Mouse (Mus musculus) heart, embryonic 11.5 days (tissue): Measurements from ENCODE around the gene Timp3. TPM values are rescaled to one million over a fixed set of nuclear protein-coding genes. Genes with fewer than 3 reads are reported as not detected.

ENCODE experiments used
- ATAC-seq: fragments of 200-750 bp; cut with Nextera tagmentation; replicated peaks from 2 replicates; pipeline ENCODE4 v1.8.0; 2017; ENCODE audit warnings: moderate library complexity; ENCODE audit not compliant: insufficient number of reproducible peaks, low FRiP score, low TSS enrichment
- H3K27ac ChIP-seq: fragments of 300-500 bp; sonication (generic); 2 replicates; pipeline ENCODE4 v1.5.1; 2014; ENCODE audit warnings: mild to moderate bottlenecking, low read depth, low read length
- H3K27me3 ChIP-seq: fragments of 300-500 bp; sonication (generic); 2 replicates; pipeline ENCODE4 v1.6.1; 2014; ENCODE audit warnings: mild to moderate bottlenecking, low read length, mixed read lengths; ENCODE audit not compliant: control insufficient read depth, insufficient read depth
- H3K36me3 ChIP-seq: fragments of 300-500 bp; sonication (generic); 2 replicates; pipeline ENCODE4 v1.6.1; 2014; ENCODE audit warnings: mild to moderate bottlenecking, low read length, moderate library complexity, mixed read lengths; ENCODE audit not compliant: control insufficient read depth, insufficient read depth
- H3K4me1 ChIP-seq: fragments of 300-500 bp; sonication (generic); 2 replicates; pipeline ENCODE4 v1.6.1; 2014; ENCODE audit warnings: low read length; ENCODE audit not compliant: control insufficient read depth, insufficient read depth
- H3K4me2 ChIP-seq: fragments of 300-500 bp; sonication (generic); 2 replicates; pipeline ENCODE4 v1.6.1; 2014; ENCODE audit warnings: mild to moderate bottlenecking, moderate library complexity
- H3K4me3 ChIP-seq: fragments of 300-500 bp; sonication (generic); 2 replicates; pipeline ENCODE4 v1.5.1; 2014; ENCODE audit warnings: low read depth, low read length
- H3K9ac ChIP-seq: fragments of 300-500 bp; sonication (generic); 2 replicates; pipeline ENCODE4 v1.6.1; 2014; ENCODE audit warnings: mild to moderate bottlenecking, low read depth, low read length, moderate library complexity
- H3K9me3 ChIP-seq: fragments of 300-500 bp; sonication (generic); replicated peaks from 2 replicates; pipeline ENCODE4 v1.6.1; 2016; ENCODE audit warnings: low read length; ENCODE audit not compliant: control insufficient read depth
- WGBS: fragments of 180-500 bp; shearing (Covaris S2); extraction: QIAGEN DNeasy Blood & Tissue Kit; methylation state at CpG from one replicate; pipeline ENCODE4 v1.1.7; 2014; ENCODE audit not compliant: insufficient replicate concordance; 5-methylcytosine and 5-hydroxymethylcytosine counted together
- polyA plus RNA-seq: library from polyadenylated mRNA; unstranded; fragments of >200 nt; fragmentation: Nextera tagmentation; extraction: Ambion mirVana; gene quantifications from 2 replicates; pipeline ENCODE4 v1.2.1, GENCODE M21; 2014

Timp3 gene
- polyA plus RNA-seq, 1 experiment from 2014 or later, result 56.6 TPM

GRCm38 (mm10) chr10:86290109-86290771, 9.9 kb upstream of the Timp3 start:
- Histone ChIP-seq H3K4me1 (no peaks in the 10 kb centered on the region), H3K27ac (no peak overlapping the region), H3K9me3 (no peaks in the 10 kb centered on the region), H3K4me2 (no peak overlapping the region), H3K4me3 (no peak overlapping the region), H3K36me3 (no peaks in the 10 kb centered on the region), H3K27me3 (peaks cover 4% of the 10 kb centered on the region; the same call in 1 of the 2 replicates), H3K9ac (no peak overlapping the region)
- ATAC-seq, result no peak
- WGBS, result 67% methylated on average over 8 of the region's 8 CpGs

GRCm38 (mm10) chr10:86293880-86294279, 6.3 kb upstream of the Timp3 start:
- Histone ChIP-seq H3K9me3 (no peaks in the 10 kb centered on the region), H3K4me1 (no peaks in the 10 kb centered on the region), H3K9ac (no peak overlapping the region), H3K4me2 (no peak overlapping the region), H3K4me3 (no peak overlapping the region), H3K36me3 (no peaks in the 10 kb centered on the region), H3K27me3 (peaks cover 12% of the 10 kb centered on the region), H3K27ac (no peak overlapping the region)
- ATAC-seq, result no peak
- WGBS, result 66% methylated on average over 1 of the region's 1 CpGs

DNA sequence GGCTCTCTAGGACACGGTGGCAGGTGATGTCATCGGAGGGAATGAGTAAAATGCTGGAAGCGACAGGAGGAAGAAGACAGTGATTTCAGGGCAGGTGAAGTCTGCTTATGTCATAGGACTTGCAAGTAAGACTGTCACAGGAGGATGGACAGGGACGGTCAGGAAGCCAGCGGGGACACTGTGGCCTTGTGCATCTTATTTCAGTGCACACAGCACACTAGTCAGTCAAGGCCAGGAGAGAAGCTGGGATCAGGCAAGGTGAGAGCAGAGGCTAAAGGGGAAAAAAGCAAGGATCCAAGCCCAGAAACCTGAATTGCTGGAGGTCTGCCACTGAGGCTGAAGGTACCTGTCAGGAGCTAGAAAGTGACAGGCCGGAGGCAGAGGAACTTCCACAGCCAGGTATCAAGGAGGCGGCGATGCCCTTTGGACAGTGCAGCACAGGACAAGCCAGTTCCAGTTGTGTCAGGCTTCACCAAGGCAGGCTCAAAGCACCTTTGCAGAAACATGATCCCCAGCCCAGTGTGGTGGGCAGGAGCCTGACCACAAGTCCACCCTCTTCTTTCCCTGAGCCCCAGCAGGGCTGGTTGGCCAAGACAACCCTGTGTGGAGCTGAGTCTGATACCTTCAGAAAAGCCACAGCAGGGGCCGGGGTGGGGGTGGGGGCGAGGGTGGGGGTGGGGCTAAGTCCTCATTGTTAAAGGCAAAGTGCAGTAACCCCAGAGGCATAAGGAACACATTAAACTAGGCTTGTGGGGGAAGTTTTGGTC, 5.4 kb upstream of the Timp3 start:
- 65% methylated on average over 10 of the region's 10 CpGs for WGBS
- H3K4me3 ChIP-seq, result no peak overlapping the region
- H3K36me3 ChIP-seq, result no peaks in the 10 kb centered on the region
- H3K4me2 ChIP-seq, result no peak overlapping the region
- H3K9ac ChIP-seq, result no peak overlapping the region
- 0 out of 2 replicates have a peak, but pooled peaks cover under 1% of the 10 kb centered on the region for H3K4me1 ChIP-seq
- H3K27me3 ChIP-seq, result peaks cover 12% of the 10 kb centered on the region
- no peak overlapping the region for H3K27ac ChIP-seq
- ATAC-seq, result no peak
- H3K9me3 ChIP-seq, result no peaks in the 10 kb centered on the region

DNA sequence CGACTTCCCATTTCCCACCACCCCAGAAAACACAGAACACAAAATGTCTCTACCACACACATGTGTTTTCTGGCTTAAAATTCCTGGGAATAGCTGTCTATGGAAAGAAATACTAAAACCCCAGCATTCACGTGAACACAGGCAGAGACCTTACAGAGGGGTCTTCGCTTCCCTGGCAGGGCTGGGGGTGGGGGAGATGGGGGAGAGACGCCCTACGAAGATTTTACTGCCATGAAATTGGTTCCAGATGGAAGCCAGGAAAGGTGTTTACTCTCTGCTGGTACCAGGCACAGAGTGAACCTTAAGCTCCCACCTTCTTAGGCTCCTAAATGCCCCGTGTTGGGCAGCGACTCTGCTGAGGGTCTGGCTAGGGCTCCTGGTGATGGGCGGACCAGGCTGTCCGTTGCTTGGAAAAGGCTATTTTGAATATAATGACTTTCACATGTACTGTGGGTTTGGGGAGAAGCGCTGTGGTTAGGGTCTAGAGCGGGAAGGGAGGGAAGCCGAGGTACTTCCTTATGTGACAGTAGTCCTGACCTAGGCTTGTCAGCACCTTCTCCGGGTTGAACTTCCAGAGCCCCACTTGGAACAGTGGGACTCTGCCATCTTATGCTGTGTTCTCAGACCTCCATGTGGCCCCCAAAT, 4.6 kb upstream of the Timp3 start:
- Histone ChIP-seq H3K27me3 (peaks cover 12% of the 10 kb centered on the region), H3K9me3 (no peaks in the 10 kb centered on the region), H3K36me3 (no peaks in the 10 kb centered on the region), H3K4me2 (peak overlapping the region; percentile 62), H3K9ac (no peak overlapping the region), H3K27ac (no peak overlapping the region), H3K4me3 (peak overlapping the region; percentile 20), H3K4me1 (0 out of 2 replicates have a peak, but pooled peaks cover 4% of the 10 kb centered on the region)
- WGBS, result 11% methylated on average over 13 of the region's 13 CpGs
- no peak for ATAC-seq

DNA sequence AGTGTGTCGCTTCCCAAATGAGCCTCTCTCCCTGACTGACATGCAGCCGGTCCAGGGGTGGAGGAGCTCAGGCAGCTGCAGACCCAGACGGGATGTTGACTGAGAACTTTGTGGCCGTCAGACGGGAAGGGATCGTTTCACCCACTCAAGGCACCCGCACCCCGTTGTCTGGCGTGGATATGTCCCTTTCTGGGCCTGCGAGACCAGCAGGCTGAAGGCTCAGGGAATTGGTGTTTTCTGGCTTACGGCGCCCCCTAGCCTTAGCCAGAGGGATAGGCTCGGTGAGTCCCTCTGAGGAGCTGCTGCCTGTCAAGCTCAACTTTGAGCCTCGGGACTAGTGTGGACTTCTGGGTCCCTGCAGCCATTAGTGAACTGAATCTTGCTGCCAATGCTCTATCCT, 4.1 kb upstream of the Timp3 start:
- H3K27me3 ChIP-seq, result peaks cover 12% of the 10 kb centered on the region
- H3K36me3 ChIP-seq, result no peaks in the 10 kb centered on the region
- peak overlapping the region; percentile 62 for H3K4me2 ChIP-seq
- 0 out of 2 replicates have a peak, but pooled peaks cover 4% of the 10 kb centered on the region for H3K4me1 ChIP-seq
- H3K9me3 ChIP-seq, result no peaks in the 10 kb centered on the region
- whole genome bisulfite sequencing, result 5% methylated on average over 14 of the region's 14 CpGs
- no peak for ATAC-seq
- peak overlapping the region; percentile 20 for H3K4me3 ChIP-seq
- H3K9ac ChIP-seq, result no peak overlapping the region
- no peak overlapping the region for H3K27ac ChIP-seq

- H3K36me3 ChIP-seq, result no peaks in the 10 kb centered on the region
- no peak overlapping the region for H3K27ac ChIP-seq
- peaks cover 12% of the 10 kb centered on the region for H3K27me3 ChIP-seq
- H3K4me3 ChIP-seq, result no peak overlapping the region
- H3K4me2 ChIP-seq, result no peak overlapping the region
- no peak overlapping the region for H3K9ac ChIP-seq
- 87% methylated on average over 2 of the region's 2 CpGs for WGBS
- peaks cover 11% of the 10 kb centered on the region; the same call in 1 of the 2 replicates for H3K4me1 ChIP-seq
- no peaks in the 10 kb centered on the region for H3K9me3 ChIP-seq
- ATAC-seq, result no peak
Measured at GRCm38 (mm10) chr10:86297307-86297706, 2.9 kb upstream of the Timp3 start.

DNA sequence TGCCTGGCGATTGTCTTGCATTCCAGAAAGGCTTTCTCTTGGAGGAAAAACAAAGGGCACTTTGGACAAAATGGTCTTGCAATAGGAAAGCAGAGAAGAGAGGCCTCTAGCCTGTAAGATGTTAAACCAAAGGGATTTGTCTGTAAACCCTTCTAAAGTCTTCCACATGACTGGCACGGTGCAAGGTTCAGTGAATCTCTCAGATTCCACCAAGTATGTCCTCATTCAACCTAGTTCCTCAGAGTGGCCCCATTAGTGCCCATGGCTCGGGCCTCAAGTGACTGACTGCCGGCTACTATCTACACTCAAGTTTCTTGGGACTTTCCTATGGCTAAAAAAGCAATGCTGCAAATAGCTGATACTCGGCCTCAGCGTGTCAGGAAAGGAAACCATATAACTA, 1.8 kb upstream of the Timp3 start:
- WGBS, result 67% methylated on average over 6 of the region's 6 CpGs
- ATAC-seq, result no peak
- peaks cover 17% of the 10 kb centered on the region; the same call in 1 of the 2 replicates for H3K4me1 ChIP-seq

GRCm38 (mm10) chr10:86299795-86300194, 377 bp upstream of the Timp3 start:
- Histone ChIP-seq H3K4me2 (peak overlapping the region; percentile 91), H3K4me1 (peaks cover 21% of the 10 kb centered on the region; the same call in 1 of the 2 replicates), H3K27me3 (peaks cover 8% of the 10 kb centered on the region; the same call in 1 of the 2 replicates), H3K36me3 (no peaks in the 10 kb centered on the region), H3K9me3 (no peaks in the 10 kb centered on the region), H3K27ac (0 out of 2 replicates have a peak overlapping the region, but pooled peaks have one; percentile 3), H3K9ac (0 out of 2 replicates have a peak overlapping the region, but pooled peaks have one; percentile 60), H3K4me3 (peak overlapping the region; percentile 78)
- no peak for ATAC-seq
- WGBS, result 25% methylated on average over 6 of the region's 6 CpGs

More for the DNA sequence above, 1.8 kb upstream of the Timp3 start:
- H3K4me2 ChIP-seq, result no peak overlapping the region
- no peaks in the 10 kb centered on the region for H3K36me3 ChIP-seq
- H3K27me3 ChIP-seq, result peaks cover 12% of the 10 kb centered on the region
- H3K9ac ChIP-seq, result no peak overlapping the region
- no peak overlapping the region for H3K27ac ChIP-seq
- no peaks in the 10 kb centered on the region for H3K9me3 ChIP-seq
- H3K4me3 ChIP-seq, result no peak overlapping the region
